Mouse (Mus musculus): Measurements from ENCODE around the gene Foxr1. TPM values are rescaled to one million over a fixed set of nuclear protein-coding genes. Genes with fewer than 3 reads are reported as not detected.

Foxr1 gene
- polyA plus RNA-seq, 1 experiment, result not detected

GRCm38 (mm10) chr9:44478959-44479605, 38.1 kb upstream of the Foxr1 start:
- no peaks in the 10 kb centered on the region for H3K9me3 ChIP-seq (ENCODE audit: control insufficient read depth, low read length)
- H3K4me1 ChIP-seq (ENCODE audit: control insufficient read depth), result peaks cover 28% of the 10 kb centered on the region
- H3K4me3 ChIP-seq (replicated peaks), result peak overlapping the region; percentile 48
- H3K27me3 ChIP-seq (ENCODE audit: control insufficient read depth), result peaks cover 70% of the 10 kb centered on the region
- no peaks in the 10 kb centered on the region for H3K36me3 ChIP-seq (ENCODE audit: control insufficient read depth)
- TF ChIP-seq GATA1 (IDR thresholded peaks at IDR 0.05; ENCODE audit: low read length), result no peak
- no peak for TF ChIP-seq TAL1 (IDR thresholded peaks at IDR 0.05; ENCODE audit: low read length)

- peaks cover 63% of the 10 kb centered on the region for H3K27me3 ChIP-seq (ENCODE audit: control insufficient read depth)
- no peak for TF ChIP-seq GATA1 (IDR thresholded peaks at IDR 0.05; ENCODE audit: low read length)
- TF ChIP-seq TAL1 (IDR thresholded peaks at IDR 0.05; ENCODE audit: low read length), result no peak
- H3K4me1 ChIP-seq (ENCODE audit: control insufficient read depth), result peaks cover 27% of the 10 kb centered on the region
- no peaks in the 10 kb centered on the region for H3K9me3 ChIP-seq (ENCODE audit: control insufficient read depth, low read length)
- H3K4me3 ChIP-seq (replicated peaks), result peak overlapping the region; percentile 40
- no peaks in the 10 kb centered on the region for H3K36me3 ChIP-seq (ENCODE audit: control insufficient read depth)
Measured at GRCm38 (mm10) chr9:44478229-44478921, 37.4 kb upstream of the Foxr1 start.

GRCm38 (mm10) chr9:44477339-44478228, 36.6 kb upstream of the Foxr1 start:
- Histone ChIP-seq H3K4me3 (replicated peaks) (peak overlapping the region; percentile 40), H3K9me3 (ENCODE audit: control insufficient read depth, low read length) (no peaks in the 10 kb centered on the region), H3K4me1 (ENCODE audit: control insufficient read depth) (peaks cover 23% of the 10 kb centered on the region), H3K36me3 (ENCODE audit: control insufficient read depth) (no peaks in the 10 kb centered on the region), H3K27me3 (ENCODE audit: control insufficient read depth) (peaks cover 55% of the 10 kb centered on the region)
- TF ChIP-seq TAL1 (IDR thresholded peaks at IDR 0.05; ENCODE audit: low read length) (no peak), GATA1 (IDR thresholded peaks at IDR 0.05; ENCODE audit: low read length) (no peak)

GRCm38 (mm10) chr9:44475936-44476335, 35.0 kb upstream of the Foxr1 start:
- Histone ChIP-seq H3K4me1 (ENCODE audit: control insufficient read depth) (peaks cover 23% of the 10 kb centered on the region), H3K27me3 (ENCODE audit: control insufficient read depth) (peaks cover 38% of the 10 kb centered on the region), H3K36me3 (ENCODE audit: control insufficient read depth) (no peaks in the 10 kb centered on the region), H3K4me3 (replicated peaks) (no peak overlapping the region), H3K9me3 (ENCODE audit: control insufficient read depth, low read length) (no peaks in the 10 kb centered on the region)
- no peak for TF ChIP-seq TAL1 (IDR thresholded peaks at IDR 0.05; ENCODE audit: low read length)
- TF ChIP-seq GATA1 (IDR thresholded peaks at IDR 0.05; ENCODE audit: low read length), result no peak

GRCm38 (mm10) chr9:44474327-44474726, 33.4 kb upstream of the Foxr1 start:
- H3K36me3 ChIP-seq (ENCODE audit: control insufficient read depth), result no peaks in the 10 kb centered on the region
- H3K27me3 ChIP-seq (ENCODE audit: control insufficient read depth), result peaks cover 22% of the 10 kb centered on the region
- no peak for TF ChIP-seq GATA1 (IDR thresholded peaks at IDR 0.05; ENCODE audit: low read length)
- no peak for TF ChIP-seq TAL1 (IDR thresholded peaks at IDR 0.05; ENCODE audit: low read length)
- H3K4me3 ChIP-seq (replicated peaks), result no peak overlapping the region
- H3K4me1 ChIP-seq (ENCODE audit: control insufficient read depth), result peaks cover 16% of the 10 kb centered on the region
- no peaks in the 10 kb centered on the region for H3K9me3 ChIP-seq (ENCODE audit: control insufficient read depth, low read length)

GRCm38 (mm10) chr9:44473184-44473583, 32.2 kb upstream of the Foxr1 start:
- TF ChIP-seq GATA1 (IDR thresholded peaks at IDR 0.05; ENCODE audit: low read length) (no peak), TAL1 (IDR thresholded peaks at IDR 0.05; ENCODE audit: low read length) (no peak)
- Histone ChIP-seq H3K9me3 (ENCODE audit: control insufficient read depth, low read length) (no peaks in the 10 kb centered on the region), H3K36me3 (ENCODE audit: control insufficient read depth) (no peaks in the 10 kb centered on the region), H3K27me3 (ENCODE audit: control insufficient read depth) (peaks cover 11% of the 10 kb centered on the region), H3K4me3 (replicated peaks) (no peak overlapping the region), H3K4me1 (ENCODE audit: control insufficient read depth) (peaks cover 6% of the 10 kb centered on the region)

GRCm38 (mm10) chr9:44468800-44469199, 27.9 kb upstream of the Foxr1 start:
- H3K36me3 ChIP-seq (ENCODE audit: control insufficient read depth), result no peaks in the 10 kb centered on the region
- no peaks in the 10 kb centered on the region; the same call in 1 of the 2 replicates for H3K27me3 ChIP-seq (ENCODE audit: control insufficient read depth)
- TF ChIP-seq TAL1 (IDR thresholded peaks at IDR 0.05; ENCODE audit: low read length), result no peak
- no peak for TF ChIP-seq GATA1 (IDR thresholded peaks at IDR 0.05; ENCODE audit: low read length)
- no peaks in the 10 kb centered on the region for H3K9me3 ChIP-seq (ENCODE audit: control insufficient read depth, low read length)
- H3K4me1 ChIP-seq (ENCODE audit: control insufficient read depth), result no peaks in the 10 kb centered on the region
- no peak overlapping the region for H3K4me3 ChIP-seq (replicated peaks)

GRCm38 (mm10) chr9:44468224-44468623, 27.3 kb upstream of the Foxr1 start:
- Histone ChIP-seq H3K9me3 (ENCODE audit: control insufficient read depth, low read length) (no peaks in the 10 kb centered on the region), H3K4me3 (replicated peaks) (no peak overlapping the region), H3K36me3 (ENCODE audit: control insufficient read depth) (no peaks in the 10 kb centered on the region), H3K27me3 (ENCODE audit: control insufficient read depth) (no peaks in the 10 kb centered on the region; the same call in 1 of the 2 replicates), H3K4me1 (ENCODE audit: control insufficient read depth) (no peaks in the 10 kb centered on the region)
- no peak for TF ChIP-seq TAL1 (IDR thresholded peaks at IDR 0.05; ENCODE audit: low read length)

- Histone ChIP-seq H3K36me3 (ENCODE audit: control insufficient read depth) (no peaks in the 10 kb centered on the region), H3K9me3 (ENCODE audit: control insufficient read depth, low read length) (no peaks in the 10 kb centered on the region), H3K27me3 (ENCODE audit: control insufficient read depth) (peaks cover 11% of the 10 kb centered on the region), H3K4me3 (replicated peaks) (no peak overlapping the region), H3K4me1 (ENCODE audit: control insufficient read depth) (no peaks in the 10 kb centered on the region)
- TF ChIP-seq GATA1 (IDR thresholded peaks at IDR 0.05; ENCODE audit: low read length), result no peak
- no peak for TF ChIP-seq TAL1 (IDR thresholded peaks at IDR 0.05; ENCODE audit: low read length)
Measured at GRCm38 (mm10) chr9:44461950-44462349, 21.0 kb upstream of the Foxr1 start.

All from erythroblast, embryonic 14.5 days (primary cell).